Mouse (Mus musculus): ENCODE data around the gene Plxnb1.
"Not testable (repeated sequence)": the region's sequence is repeated elsewhere in the genome, so short reads cannot be mapped to it uniquely, and the experiment has no call there.

Gene Plxnb1

GRCm38 (mm10) chr9:109127076-109127475, 31.9 kb downstream of the Plxnb1 start:
- intact Hi-C loops (cut with DNase I), result no loop called here

- intact Hi-C loops (cut with DNase I), result no loop called here
Measured at GRCm38 (mm10) chr9:109128211-109128610, 33.0 kb downstream of the Plxnb1 start.

GRCm38 (mm10) chr9:109130076-109130475, 34.9 kb downstream of the Plxnb1 start:
- intact Hi-C loops (cut with DNase I), result loop anchor here (10.0 kb wide), 1 partner anchor 475 kb away; no protein-coding TSS in a partner anchor

GRCm38 (mm10) chr9:109140414-109140813, 45.2 kb downstream of the Plxnb1 start:
- intact Hi-C loops (cut with DNase I), result not testable (repeated sequence)

GRCm38 (mm10) chr9:109161941-109162340, 66.8 kb downstream of the Plxnb1 start, which contains the start of gene Fbxw21:
Fbxw21 (minus strand) TSS chr9:109162041.
- intact Hi-C loops (cut with DNase I), result no loop called here

- intact Hi-C loops (cut with DNase I), result no loop called here
Measured at GRCm38 (mm10) chr9:109167316-109167715, 72.1 kb downstream of the Plxnb1 start.
